Mouse (Mus musculus): ENCODE data around the gene Aplnr. TPM values are rescaled to one million over a fixed set of nuclear protein-coding genes. Genes with fewer than 3 reads are reported as not detected.

Gene Aplnr
- 3.7 TPM for polyA plus RNA-seq (2015; fragmentation: Illumina TruSeq; extraction: RNeasy Lipid Tissue Mini Kit (QIAGEN cat#74804); ENCODE audit: insufficient read depth, low read depth, low replicate concordance)

GRCm38 (mm10) chr2:85136089-85136488 lies at the start of gene Aplnr:
Gene Aplnr (plus strand): TSS chr2:85136225.

Other genes starting within 250 kb of the Aplnr start
- 1.6 TPM for gene Rtn4rl2, start 249.5 kb upstream of the Aplnr start, polyA plus RNA-seq (2015; fragmentation: Illumina TruSeq; extraction: RNeasy Lipid Tissue Mini Kit (QIAGEN cat#74804); ENCODE audit: insufficient read depth, low read depth, low replicate concordance)
- gene Slc43a3, start 199.6 kb upstream of the Aplnr start, polyA plus RNA-seq (2015; fragmentation: Illumina TruSeq; extraction: RNeasy Lipid Tissue Mini Kit (QIAGEN cat#74804); ENCODE audit: insufficient read depth, low read depth, low replicate concordance), result 43.6 TPM
- gene Prg2, start 155.8 kb upstream of the Aplnr start, polyA plus RNA-seq (2015; fragmentation: Illumina TruSeq; extraction: RNeasy Lipid Tissue Mini Kit (QIAGEN cat#74804); ENCODE audit: insufficient read depth, low read depth, low replicate concordance), result not detected
- not detected for gene Prg3, start 148.0 kb upstream of the Aplnr start, polyA plus RNA-seq (2015; fragmentation: Illumina TruSeq; extraction: RNeasy Lipid Tissue Mini Kit (QIAGEN cat#74804); ENCODE audit: insufficient read depth, low read depth, low replicate concordance)
- gene Ssrp1, start 99.0 kb upstream of the Aplnr start, polyA plus RNA-seq (2015; fragmentation: Illumina TruSeq; extraction: RNeasy Lipid Tissue Mini Kit (QIAGEN cat#74804); ENCODE audit: insufficient read depth, low read depth, low replicate concordance), result 24.0 TPM
- 2.8 TPM for gene P2rx3, start 98.8 kb upstream of the Aplnr start, polyA plus RNA-seq (2015; fragmentation: Illumina TruSeq; extraction: RNeasy Lipid Tissue Mini Kit (QIAGEN cat#74804); ENCODE audit: insufficient read depth, low read depth, low replicate concordance)
- gene Tnks1bp1, start 88.2 kb upstream of the Aplnr start, polyA plus RNA-seq (2015; fragmentation: Illumina TruSeq; extraction: RNeasy Lipid Tissue Mini Kit (QIAGEN cat#74804); ENCODE audit: insufficient read depth, low read depth, low replicate concordance), result 22.3 TPM
- 0.66 TPM for gene Lrrc55, start 61.0 kb downstream of the Aplnr start, polyA plus RNA-seq (2015; fragmentation: Illumina TruSeq; extraction: RNeasy Lipid Tissue Mini Kit (QIAGEN cat#74804); ENCODE audit: insufficient read depth, low read depth, low replicate concordance)
- not detected for gene Olfr987, start 203.1 kb downstream of the Aplnr start, polyA plus RNA-seq (2015; fragmentation: Illumina TruSeq; extraction: RNeasy Lipid Tissue Mini Kit (QIAGEN cat#74804); ENCODE audit: insufficient read depth, low read depth, low replicate concordance)
- not detected for gene Olfr988, start 227.0 kb downstream of the Aplnr start, polyA plus RNA-seq (2015; fragmentation: Illumina TruSeq; extraction: RNeasy Lipid Tissue Mini Kit (QIAGEN cat#74804); ENCODE audit: insufficient read depth, low read depth, low replicate concordance)